Mouse (Mus musculus) cerebellum, adult 11-12 months (tissue): ENCODE data around the gene Cdk11b.
"Not testable (repeated sequence)": the region's sequence is repeated elsewhere in the genome, so short reads cannot be mapped to it uniquely, and the experiment has no call there.

ENCODE experiments used
- DNase-seq: peaks from one replicate; pipeline ENCODE4 v3.0.0; 2022

Cdk11b gene

GRCm38 (mm10) chr4:155669598-155670075, 45.0 kb downstream of the Cdk11b start:
- no peak for DNase-seq

- peak; percentile 63 for DNase-seq
Measured at GRCm38 (mm10) chr4:155670236-155670635, 45.6 kb downstream of the Cdk11b start.

GRCm38 (mm10) chr4:155672082-155672481, 47.4 kb downstream of the Cdk11b start:
- no peak for DNase-seq

GRCm38 (mm10) chr4:155675991-155676390, 51.3 kb downstream of the Cdk11b start:
- peak; percentile 61 for DNase-seq

GRCm38 (mm10) chr4:155683670-155684277, 59.1 kb downstream of the Cdk11b start:
- not testable (repeated sequence) for DNase-seq

- DNase-seq = not testable (repeated sequence)
Measured at GRCm38 (mm10) chr4:155687764-155688163, 63.1 kb downstream of the Cdk11b start.

GRCm38 (mm10) chr4:155690571-155691375, 66.1 kb downstream of the Cdk11b start:
- peak; percentile 98 for DNase-seq

GRCm38 (mm10) chr4:155692421-155692820, 67.8 kb downstream of the Cdk11b start:
- peak; percentile 56 for DNase-seq

GRCm38 (mm10) chr4:155694111-155694481, 69.4 kb downstream of the Cdk11b start, which contains the start of gene Fndc10:
Gene Fndc10 (plus strand): TSS chr4:155694342.
- peak; percentile 90 for DNase-seq

- DNase-seq = peak; percentile 86
Measured at GRCm38 (mm10) chr4:155694482-155695401, 70.1 kb downstream of the Cdk11b start.

GRCm38 (mm10) chr4:155695531-155696062, 70.9 kb downstream of the Cdk11b start:
- DNase-seq = peak; percentile 66

- DNase-seq = peak; percentile 70
Measured at GRCm38 (mm10) chr4:155696261-155697255, 71.9 kb downstream of the Cdk11b start.
